Mouse (Mus musculus) heart, embryonic 13.5 days (tissue): ENCODE measurements around the gene Il1rap. TPM values are rescaled to one million over a fixed set of nuclear protein-coding genes. Genes with fewer than 3 reads are reported as not detected.

ENCODE experiments used
- ATAC-seq: fragments of 200-750 bp; cut with Nextera tagmentation; 2 replicates; pipeline ENCODE4 v1.8.0; 2017; ENCODE audit warnings: moderate TSS enrichment; ENCODE audit not compliant: insufficient number of reproducible peaks, low FRiP score, low TSS enrichment; ENCODE audit errors: extremely low read depth
- H3K27ac ChIP-seq: fragments of 300-500 bp; sonication (generic); replicated peaks from 2 replicates; pipeline ENCODE4 v1.5.1; 2015; ENCODE audit warnings: moderate library complexity, mild to moderate bottlenecking, inconsistent platforms
- H3K27me3 ChIP-seq: fragments of 300-500 bp; sonication (generic); replicated peaks from 2 replicates; pipeline ENCODE4 v1.6.1; 2015; ENCODE audit warnings: mild to moderate bottlenecking, inconsistent platforms
- H3K36me3 ChIP-seq: fragments of 300-500 bp; sonication (generic); 2 replicates; pipeline ENCODE4 v1.6.1; 2015; ENCODE audit warnings: mild to moderate bottlenecking, inconsistent platforms
- H3K4me1 ChIP-seq: fragments of 300-500 bp; sonication (generic); 2 replicates; pipeline ENCODE4 v1.6.1; 2015; ENCODE audit warnings: inconsistent platforms
- H3K4me2 ChIP-seq: fragments of 300-500 bp; sonication (generic); 2 replicates; pipeline ENCODE4 v1.6.1; 2015; ENCODE audit warnings: inconsistent platforms, mild to moderate bottlenecking, moderate library complexity
- H3K4me3 ChIP-seq: fragments of 300-500 bp; sonication (generic); 2 replicates; pipeline ENCODE4 v1.5.1; 2015; ENCODE audit warnings: moderate library complexity, mild to moderate bottlenecking, inconsistent platforms
- H3K9ac ChIP-seq: fragments of 300-500 bp; sonication (generic); 2 replicates; pipeline ENCODE4 v1.6.1; 2015; ENCODE audit warnings: inconsistent platforms, mild to moderate bottlenecking, moderate library complexity
- H3K9me3 ChIP-seq: fragments of 300-500 bp; sonication (generic); 2 replicates; pipeline ENCODE4 v1.6.1; 2016; ENCODE audit warnings: inconsistent platforms
- WGBS: fragments of 180-500 bp; shearing (Covaris S2); methylation state at CpG from one replicate; pipeline ENCODE4 v1.1.7; 2015; ENCODE audit warnings: mixed read lengths; 5-methylcytosine and 5-hydroxymethylcytosine counted together
- polyA plus RNA-seq: library from polyadenylated mRNA; unstranded; fragments of >200 nt; fragmentation: Nextera tagmentation; extraction: Ambion mirVana; gene quantifications from 2 replicates; pipeline ENCODE4 v1.2.1, GENCODE M21; 2015

The Il1rap gene
- polyA plus RNA-seq, 1 experiment from 2014 or later = 5.6 TPM

GRCm38 (mm10) chr16:26612499-26613220 is 31.2 kb downstream of the Il1rap start:
- H3K27me3 ChIP-seq = no peaks in the 10 kb centered on the region
- H3K4me2 ChIP-seq = no peak overlapping the region
- no peak overlapping the region for H3K9ac ChIP-seq
- no peaks in the 10 kb centered on the region for H3K4me1 ChIP-seq
- no peak overlapping the region for H3K4me3 ChIP-seq
- 78% methylated on average over 10 of the region's 10 CpGs for WGBS
- no peak for ATAC-seq
- no peaks in the 10 kb centered on the region for H3K36me3 ChIP-seq
- H3K27ac ChIP-seq = no peak overlapping the region
- H3K9me3 ChIP-seq = no peaks in the 10 kb centered on the region

DNA sequence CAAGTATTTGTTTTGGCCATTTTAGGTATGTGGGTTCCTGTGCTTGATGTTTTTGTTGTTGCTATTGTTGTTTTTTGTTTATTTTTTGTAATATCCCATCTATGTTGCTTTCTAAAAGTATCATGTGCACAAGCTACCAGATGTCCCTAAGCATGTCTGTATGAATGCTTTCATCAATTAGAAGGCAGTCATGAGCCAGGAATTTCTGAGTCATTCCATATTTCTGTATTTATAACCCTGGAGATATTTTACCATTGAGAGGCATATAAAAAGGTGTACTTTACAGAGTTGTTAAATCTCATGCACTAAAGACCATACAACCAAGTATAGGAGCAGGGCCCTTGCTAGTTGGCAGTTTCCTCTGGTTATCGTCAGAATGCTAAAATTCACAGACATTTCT is 41.6 kb downstream of the Il1rap start:
- Histone ChIP-seq H3K36me3 (no peaks in the 10 kb centered on the region), H3K27ac (no peak overlapping the region), H3K4me3 (no peak overlapping the region), H3K27me3 (no peaks in the 10 kb centered on the region), H3K4me2 (no peak overlapping the region), H3K9me3 (no peaks in the 10 kb centered on the region), H3K9ac (no peak overlapping the region), H3K4me1 (no peaks in the 10 kb centered on the region)
- no peak for ATAC-seq
- 79% methylated on average over 1 of the region's 1 CpGs for WGBS

- Histone ChIP-seq H3K9me3 (no peaks in the 10 kb centered on the region), H3K4me2 (no peak overlapping the region), H3K27me3 (no peaks in the 10 kb centered on the region), H3K4me1 (no peaks in the 10 kb centered on the region), H3K36me3 (no peaks in the 10 kb centered on the region), H3K9ac (no peak overlapping the region), H3K27ac (no peak overlapping the region), H3K4me3 (no peak overlapping the region)
- no peak for ATAC-seq
- WGBS = 63% methylated on average over 3 of the region's 3 CpGs
Measured at GRCm38 (mm10) chr16:26626065-26626464, 44.6 kb downstream of the Il1rap start.

DNA sequence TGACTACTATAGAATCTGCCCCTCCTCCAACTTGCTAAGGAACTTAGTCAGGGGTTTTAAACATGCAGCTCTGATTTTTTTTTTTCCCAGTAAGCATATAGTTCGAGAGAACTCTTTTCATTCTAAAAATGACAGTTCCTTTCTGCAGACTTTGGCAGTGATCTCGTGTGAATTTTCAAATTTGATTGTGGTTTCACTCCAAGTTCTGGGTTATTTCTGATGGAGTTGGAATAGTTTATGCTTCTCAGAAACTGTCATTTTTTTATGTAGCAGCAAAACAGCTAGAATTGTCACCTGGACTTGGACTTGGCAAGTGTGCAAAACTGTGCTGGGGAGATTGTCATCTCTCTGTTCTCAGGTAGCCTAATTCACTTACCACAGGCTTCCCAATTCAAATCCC is 53.3 kb downstream of the Il1rap start:
- no peaks in the 10 kb centered on the region for H3K4me1 ChIP-seq
- H3K36me3 ChIP-seq = no peaks in the 10 kb centered on the region
- 56% methylated on average over 2 of the region's 2 CpGs for WGBS
- no peak overlapping the region for H3K9ac ChIP-seq
- no peak for ATAC-seq
- H3K4me2 ChIP-seq = no peak overlapping the region
- H3K27ac ChIP-seq = no peak overlapping the region
- H3K4me3 ChIP-seq = no peak overlapping the region
- H3K27me3 ChIP-seq = no peaks in the 10 kb centered on the region
- H3K9me3 ChIP-seq = no peaks in the 10 kb centered on the region

- H3K4me2 ChIP-seq = no peak overlapping the region
- no peaks in the 10 kb centered on the region for H3K27me3 ChIP-seq
- no peaks in the 10 kb centered on the region for H3K4me1 ChIP-seq
- no peaks in the 10 kb centered on the region for H3K36me3 ChIP-seq
- H3K4me3 ChIP-seq = no peak overlapping the region
- WGBS = 77% methylated on average over 6 of the region's 6 CpGs
- no peaks in the 10 kb centered on the region for H3K9me3 ChIP-seq
- ATAC-seq = no peak
- no peak overlapping the region for H3K27ac ChIP-seq
- H3K9ac ChIP-seq = no peak overlapping the region
Measured at GRCm38 (mm10) chr16:26643077-26643476, 61.6 kb downstream of the Il1rap start.

- Histone ChIP-seq H3K27ac (no peak overlapping the region), H3K27me3 (no peaks in the 10 kb centered on the region), H3K36me3 (no peaks in the 10 kb centered on the region), H3K4me1 (no peaks in the 10 kb centered on the region), H3K9me3 (no peaks in the 10 kb centered on the region), H3K4me2 (no peak overlapping the region), H3K4me3 (no peak overlapping the region), H3K9ac (no peak overlapping the region)
- 18% methylated on average over 2 of the region's 2 CpGs for WGBS
- no peak for ATAC-seq
Measured at GRCm38 (mm10) chr16:26646066-26646465, 64.6 kb downstream of the Il1rap start.

DNA sequence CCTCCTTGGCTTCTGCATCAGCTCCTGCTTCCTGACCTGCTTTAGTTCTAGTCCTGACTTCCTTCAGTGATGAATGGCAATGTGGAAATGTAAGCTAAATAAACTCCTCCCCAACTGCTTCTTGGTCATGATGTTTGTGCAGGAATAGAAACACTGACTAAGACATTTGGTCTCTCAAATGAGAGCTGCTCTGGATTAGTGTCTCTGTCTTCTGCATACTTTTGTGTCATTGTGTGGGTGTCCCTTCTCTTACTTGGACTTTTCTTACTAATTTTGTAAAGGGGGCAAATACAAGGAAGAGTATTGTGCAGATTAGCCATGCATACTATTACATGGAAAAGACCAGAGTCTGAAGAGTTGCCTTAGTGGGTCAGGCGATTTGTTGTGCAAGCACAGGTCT is 65.5 kb downstream of the Il1rap start:
- ATAC-seq = no peak
- H3K9ac ChIP-seq = no peak overlapping the region
- no peaks in the 10 kb centered on the region for H3K36me3 ChIP-seq
- no peak overlapping the region for H3K4me2 ChIP-seq
- no peak overlapping the region for H3K4me3 ChIP-seq
- H3K9me3 ChIP-seq = no peaks in the 10 kb centered on the region
- H3K27me3 ChIP-seq = no peaks in the 10 kb centered on the region
- no peaks in the 10 kb centered on the region for H3K4me1 ChIP-seq
- WGBS = 58% methylated on average over 1 of the region's 1 CpGs
- H3K27ac ChIP-seq = no peak overlapping the region

DNA sequence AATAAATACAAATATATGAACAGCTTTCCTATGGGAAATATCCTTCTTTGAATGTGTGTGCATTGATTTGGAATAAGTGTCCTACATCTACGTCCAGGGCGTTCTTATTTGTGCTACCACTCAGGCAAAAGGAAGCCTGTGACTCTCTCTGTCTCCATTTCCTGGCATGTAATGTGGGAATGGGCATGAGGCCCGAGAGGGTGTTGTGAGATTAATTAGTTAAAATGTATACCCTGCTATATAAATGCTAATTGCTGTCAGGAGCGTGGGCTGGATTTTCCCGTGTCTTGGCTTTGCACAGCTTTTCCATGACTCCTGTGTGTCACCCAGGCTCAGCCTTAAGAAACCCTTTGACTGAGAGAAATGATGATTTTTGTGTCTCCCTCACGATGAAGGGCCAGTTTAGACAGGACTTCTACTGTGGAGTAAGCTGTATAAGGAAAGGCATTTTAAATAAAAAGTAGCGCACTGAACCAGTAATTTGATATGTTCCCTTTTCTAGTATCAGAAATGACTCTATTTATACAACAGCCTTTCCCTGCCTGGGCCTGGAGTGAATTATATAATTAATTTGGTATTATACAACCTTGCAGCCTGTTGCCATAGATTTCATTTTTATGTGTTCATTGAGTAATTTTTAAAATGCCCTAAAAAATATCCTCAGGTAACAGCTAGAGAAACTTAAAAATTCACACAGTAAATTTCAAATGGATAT is 81.4 kb downstream of the Il1rap start:
- Histone ChIP-seq H3K27ac (no peak overlapping the region), H3K27me3 (no peaks in the 10 kb centered on the region), H3K4me1 (no peaks in the 10 kb centered on the region), H3K9ac (no peak overlapping the region), H3K9me3 (no peaks in the 10 kb centered on the region), H3K4me2 (no peak overlapping the region), H3K4me3 (no peak overlapping the region), H3K36me3 (no peaks in the 10 kb centered on the region)
- no peak for ATAC-seq
- WGBS = 78% methylated on average over 7 of the region's 7 CpGs

- Histone ChIP-seq H3K27me3 (no peaks in the 10 kb centered on the region), H3K9ac (no peak overlapping the region)
- ATAC-seq = no peak
Measured at GRCm38 (mm10) chr16:26666401-26666800, 84.9 kb downstream of the Il1rap start.

DNA sequence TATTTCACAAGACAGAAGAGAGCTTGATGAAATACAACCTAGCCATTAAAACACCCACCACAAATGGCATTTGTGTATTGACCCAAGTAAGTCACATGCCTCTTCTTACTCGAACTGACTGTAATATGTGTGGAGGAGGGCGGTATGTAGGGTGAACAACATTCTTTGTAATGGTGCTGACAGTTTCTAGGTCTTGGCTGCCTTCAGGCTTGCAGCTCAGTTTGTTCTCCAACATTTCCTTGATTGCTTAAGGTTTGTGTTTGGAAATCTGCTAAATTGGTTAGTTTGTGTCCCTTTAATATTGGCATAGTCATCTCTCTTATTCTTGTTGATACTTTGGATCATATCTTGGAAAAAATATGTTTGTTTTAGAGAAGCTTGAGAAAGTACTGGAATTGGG is 87.6 kb downstream of the Il1rap start:
- Histone ChIP-seq H3K9me3 (no peaks in the 10 kb centered on the region), H3K4me2 (no peak overlapping the region), H3K9ac (no peak overlapping the region), H3K36me3 (no peaks in the 10 kb centered on the region), H3K4me3 (no peak overlapping the region), H3K27me3 (no peaks in the 10 kb centered on the region), H3K27ac (no peak overlapping the region), H3K4me1 (no peaks in the 10 kb centered on the region)
- ATAC-seq = no peak
- 54% methylated on average over 2 of the region's 2 CpGs for WGBS

More at GRCm38 (mm10) chr16:26666401-26666800, 84.9 kb downstream of the Il1rap start:
- no peak overlapping the region for H3K4me3 ChIP-seq
- no peak overlapping the region for H3K4me2 ChIP-seq
- H3K4me1 ChIP-seq = no peaks in the 10 kb centered on the region
- 74% methylated on average over 2 of the region's 2 CpGs for WGBS
- no peaks in the 10 kb centered on the region for H3K9me3 ChIP-seq
- H3K36me3 ChIP-seq = no peaks in the 10 kb centered on the region
- no peak overlapping the region for H3K27ac ChIP-seq

DNA sequence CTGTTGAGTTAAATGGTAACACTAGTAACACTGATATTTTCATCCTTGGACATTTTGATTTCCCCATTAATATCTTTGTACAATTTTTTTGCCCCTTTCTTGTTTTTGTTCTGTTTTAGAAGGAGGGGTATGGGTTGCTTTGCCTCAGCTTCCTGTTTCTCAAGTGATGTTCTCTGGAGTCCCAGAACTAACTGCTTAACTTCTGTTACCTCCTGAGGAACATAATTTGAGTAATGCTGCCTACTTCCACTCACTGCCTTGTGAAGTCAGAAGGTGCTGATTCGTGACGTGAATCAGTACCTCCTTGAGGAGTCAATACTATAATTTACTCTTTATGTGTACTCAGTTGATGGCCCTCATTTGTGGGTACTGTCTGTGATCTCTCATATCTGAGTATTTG is 98.9 kb downstream of the Il1rap start:
- H3K9ac ChIP-seq = no peak overlapping the region
- no peaks in the 10 kb centered on the region for H3K27me3 ChIP-seq
- no peak overlapping the region for H3K4me2 ChIP-seq
- 80% methylated on average over 2 of the region's 2 CpGs for WGBS
- no peaks in the 10 kb centered on the region for H3K9me3 ChIP-seq
- H3K4me3 ChIP-seq = no peak overlapping the region
- H3K27ac ChIP-seq = no peak overlapping the region
- ATAC-seq = no peak
- no peaks in the 10 kb centered on the region for H3K4me1 ChIP-seq
- no peaks in the 10 kb centered on the region for H3K36me3 ChIP-seq

DNA sequence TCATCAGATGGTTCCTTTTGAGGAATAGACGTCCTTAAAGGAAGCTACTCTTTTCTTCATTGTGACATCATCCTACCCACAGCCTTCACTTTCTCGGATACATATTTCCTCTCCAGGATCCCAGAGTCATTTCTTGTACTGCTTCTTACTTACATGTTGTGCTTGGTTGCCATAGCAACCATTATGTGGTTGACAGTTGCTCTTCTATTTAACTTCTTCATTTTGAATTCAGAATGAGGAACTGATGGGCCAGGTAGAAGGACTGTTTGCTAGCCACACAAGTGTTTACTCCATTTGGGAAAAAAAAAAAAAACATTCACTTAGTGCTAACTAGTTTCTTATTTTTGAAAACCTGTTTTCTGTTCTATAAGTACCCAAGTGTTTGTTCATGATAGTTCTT is 108.3 kb downstream of the Il1rap start:
- no peak overlapping the region for H3K27ac ChIP-seq
- 68% methylated on average over 2 of the region's 2 CpGs for WGBS
- no peaks in the 10 kb centered on the region for H3K36me3 ChIP-seq
- H3K4me2 ChIP-seq = no peak overlapping the region
- H3K27me3 ChIP-seq = no peaks in the 10 kb centered on the region
- no peaks in the 10 kb centered on the region for H3K9me3 ChIP-seq
- ATAC-seq = no peak
- no peaks in the 10 kb centered on the region for H3K4me1 ChIP-seq
- H3K9ac ChIP-seq = no peak overlapping the region
- no peak overlapping the region for H3K4me3 ChIP-seq
